Mouse (Mus musculus) limb, embryonic 13.5 days (tissue): ENCODE measurements around the gene Slc22a23. TPM values are rescaled to one million over a fixed set of nuclear protein-coding genes. Genes with fewer than 3 reads are reported as not detected.

ENCODE experiments used
- ATAC-seq: fragments of 200-750 bp; cut with Nextera tagmentation; 2 replicates; pipeline ENCODE4 v1.8.0; 2017; ENCODE audit warnings: low read depth, moderate number of reproducible peaks, moderate TSS enrichment; ENCODE audit not compliant: low FRiP score
- H3K27ac ChIP-seq: fragments of 300-500 bp; sonication (generic); 2 replicates; pipeline ENCODE4 v1.5.1; 2015; ENCODE audit warnings: inconsistent platforms, mild to moderate bottlenecking, moderate library complexity
- H3K27me3 ChIP-seq: fragments of 300-500 bp; sonication (generic); 2 replicates; pipeline ENCODE4 v1.6.1; 2015; ENCODE audit warnings: mild to moderate bottlenecking, inconsistent platforms
- H3K36me3 ChIP-seq: fragments of 300-500 bp; sonication (generic); 2 replicates; pipeline ENCODE4 v1.6.1; 2015; ENCODE audit warnings: inconsistent platforms, mild to moderate bottlenecking, moderate library complexity
- H3K4me1 ChIP-seq: fragments of 300-500 bp; sonication (generic); 2 replicates; pipeline ENCODE4 v1.6.1; 2015; ENCODE audit warnings: inconsistent platforms
- H3K4me2 ChIP-seq: fragments of 300-500 bp; sonication (generic); replicated peaks from 2 replicates; pipeline ENCODE4 v1.6.1; 2015; ENCODE audit warnings: inconsistent platforms, mild to moderate bottlenecking, moderate library complexity
- H3K4me3 ChIP-seq: fragments of 300-500 bp; sonication (generic); 2 replicates; pipeline ENCODE4 v1.5.1; 2015; ENCODE audit warnings: moderate library complexity, mild to moderate bottlenecking, inconsistent platforms
- H3K9ac ChIP-seq: fragments of 300-500 bp; sonication (generic); 2 replicates; pipeline ENCODE4 v1.6.1; 2015; ENCODE audit warnings: mild to moderate bottlenecking, inconsistent platforms
- H3K9me3 ChIP-seq: fragments of 300-500 bp; sonication (generic); 2 replicates; pipeline ENCODE4 v1.6.1; 2016; ENCODE audit warnings: inconsistent platforms
- WGBS: fragments of 180-500 bp; shearing (Covaris S2); methylation state at CpG from one replicate; pipeline ENCODE4 v1.1.7; 2015; 5-methylcytosine and 5-hydroxymethylcytosine counted together
- polyA plus RNA-seq: library from polyadenylated mRNA; unstranded; fragments of >200 nt; fragmentation: Nextera tagmentation; extraction: Ambion mirVana; gene quantifications from 2 replicates; pipeline ENCODE4 v1.2.1, GENCODE M21; 2015

The Slc22a23 gene
- polyA plus RNA-seq, 1 experiment from 2014 or later, result 4.5 TPM

DNA sequence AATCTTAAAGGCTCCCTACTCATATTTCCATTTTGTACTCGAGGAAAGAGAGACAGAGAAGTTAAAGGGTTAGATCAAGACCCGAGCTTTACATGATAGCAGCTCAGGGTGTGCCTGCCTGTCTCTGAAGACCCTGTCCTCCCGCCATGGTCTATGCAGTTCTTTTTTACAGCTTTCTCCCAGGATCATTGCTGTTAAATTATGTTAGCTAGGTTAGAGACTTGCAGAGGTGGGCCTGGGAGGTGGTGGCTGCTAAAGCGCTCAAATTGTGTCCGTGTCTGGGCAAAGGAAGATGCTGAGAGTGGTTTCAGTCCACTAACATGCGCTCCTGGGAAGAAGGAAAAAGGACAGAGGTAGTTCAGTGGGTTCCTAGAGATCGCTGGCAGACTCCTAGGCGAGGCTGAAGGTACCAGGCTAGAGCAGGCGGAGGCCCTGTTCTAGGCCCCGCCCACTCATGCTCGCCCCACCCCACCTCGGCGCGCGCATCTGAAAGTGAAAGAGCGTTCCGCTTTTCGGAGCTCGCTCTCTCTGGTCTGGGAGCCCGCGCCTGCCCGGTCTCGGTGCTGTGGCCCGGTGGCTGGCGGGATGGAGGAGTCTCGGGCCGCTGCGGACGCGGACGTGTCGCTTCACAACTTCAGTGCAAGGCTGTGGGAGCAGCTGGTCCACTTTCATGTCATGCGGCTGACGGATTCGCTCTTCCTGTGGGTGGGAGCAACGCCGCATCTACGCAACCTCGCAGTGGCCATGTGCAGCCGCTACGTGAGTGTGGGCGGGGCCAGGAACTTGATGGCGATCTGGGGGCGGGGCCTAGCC lies 182.3 kb downstream of the Slc22a23 start, which contains the start of gene Psmg4:
Gene Psmg4, plus strand, starts transcription at position 474 of the 813 bp plus-strand sequence.
- peak within 1 kb of the TSS; percentile 56 for H3K4me3 ChIP-seq
- peak; percentile 97 for ATAC-seq
- H3K9ac ChIP-seq, result peak within 1 kb of the TSS; percentile 66
- WGBS, result 2% methylated on average over 44 of the region's 44 CpGs
- H3K36me3 ChIP-seq, result peaks cover 11% of the 10 kb centered on the region
- no peaks in the 10 kb centered on the region for H3K27me3 ChIP-seq
- peaks cover 19% of the 10 kb centered on the region for H3K4me1 ChIP-seq
- peaks cover 6% of the 10 kb centered on the region; the same call in 1 of the 2 replicates for H3K9me3 ChIP-seq
- H3K4me2 ChIP-seq, result peak within 1 kb of the TSS; percentile 71
- H3K27ac ChIP-seq, result peak within 1 kb of the TSS; percentile 90

DNA sequence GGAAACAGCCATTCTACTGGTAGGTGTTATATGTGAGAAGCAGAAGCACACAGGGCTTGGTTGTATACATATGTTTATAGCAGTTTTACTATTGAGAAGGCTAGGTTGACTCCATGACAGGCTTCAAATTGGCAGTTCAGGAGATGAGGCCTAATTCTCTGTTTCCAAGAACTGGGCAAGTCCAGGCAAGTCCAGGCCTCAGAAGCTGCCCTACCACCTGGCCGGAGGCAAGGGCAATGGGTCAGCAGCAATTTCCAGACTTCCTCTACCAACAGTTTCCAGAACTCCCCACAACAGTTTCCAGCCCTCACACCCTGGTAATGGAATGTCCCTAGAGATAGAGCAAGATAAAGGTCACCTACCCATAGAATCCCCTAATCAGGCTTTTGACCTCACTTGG lies 185.1 kb downstream of the Slc22a23 start:
- Histone ChIP-seq H3K9ac (no peak overlapping the region), H3K4me2 (no peak overlapping the region), H3K27ac (no peak overlapping the region), H3K4me1 (peaks cover 26% of the 10 kb centered on the region), H3K9me3 (no peaks in the 10 kb centered on the region), H3K36me3 (no peaks in the 10 kb centered on the region), H3K4me3 (no peak overlapping the region), H3K27me3 (no peaks in the 10 kb centered on the region)
- ATAC-seq, result no peak
- 71% methylated on average over 1 of the region's 1 CpGs for WGBS

DNA sequence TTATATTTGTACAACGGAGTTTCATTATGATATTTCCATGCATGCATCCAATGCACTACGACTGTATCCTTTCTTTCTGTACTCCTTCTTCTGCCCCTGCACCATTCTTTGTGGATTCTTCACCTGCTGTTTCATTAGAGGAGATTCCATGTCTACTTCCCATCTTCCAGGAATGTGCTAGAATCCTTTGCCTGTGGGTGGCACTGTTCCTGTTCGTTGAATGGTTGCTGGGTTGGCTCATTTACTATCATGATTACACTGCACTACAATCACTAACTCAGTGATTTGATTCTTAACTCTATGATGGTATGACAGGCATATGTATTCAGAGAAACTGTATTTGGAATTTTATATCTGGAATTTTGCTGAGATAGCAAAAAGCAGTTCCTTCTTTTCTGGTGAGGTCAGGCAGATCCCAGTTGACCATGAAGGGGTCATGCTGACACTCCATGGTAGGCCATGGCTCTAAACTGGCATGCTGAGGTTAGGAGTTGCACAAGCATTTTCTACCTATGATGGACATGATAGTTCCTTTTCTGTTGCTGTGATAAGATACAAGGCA lies 187.3 kb downstream of the Slc22a23 start:
- no peak overlapping the region for H3K4me3 ChIP-seq
- no peak overlapping the region for H3K4me2 ChIP-seq
- H3K9me3 ChIP-seq, result no peaks in the 10 kb centered on the region
- 87% methylated on average over 3 of the region's 3 CpGs for WGBS
- no peaks in the 10 kb centered on the region for H3K27me3 ChIP-seq
- ATAC-seq, result no peak
- H3K27ac ChIP-seq, result no peak overlapping the region
- no peaks in the 10 kb centered on the region for H3K36me3 ChIP-seq
- H3K4me1 ChIP-seq, result peaks cover 32% of the 10 kb centered on the region
- no peak overlapping the region for H3K9ac ChIP-seq

DNA sequence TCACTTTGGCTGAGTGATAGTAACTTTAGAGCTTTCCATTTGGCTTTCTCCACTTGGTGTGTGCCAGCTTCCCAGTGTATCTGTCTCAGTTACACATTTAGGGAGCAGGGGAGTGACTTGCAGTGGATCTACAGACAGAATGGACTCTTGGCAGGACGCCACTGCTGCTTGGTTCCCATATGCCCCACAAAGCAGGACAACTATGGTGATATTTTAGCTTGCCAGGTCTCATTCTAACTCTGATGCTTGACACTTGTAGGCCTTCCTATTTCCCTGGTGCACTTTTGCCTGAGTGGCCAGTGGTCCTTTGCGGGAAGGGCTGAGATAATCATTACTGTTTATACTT lies 188.2 kb downstream of the Slc22a23 start:
- no peaks in the 10 kb centered on the region for H3K36me3 ChIP-seq
- 0 out of 2 replicates have a peak, but pooled peaks have one; percentile 3 for ATAC-seq
- WGBS, result 71% methylated on average over 2 of the region's 2 CpGs
- H3K9me3 ChIP-seq, result no peaks in the 10 kb centered on the region
- H3K4me1 ChIP-seq, result peaks cover 24% of the 10 kb centered on the region
- peak overlapping the region; percentile 61; the same call in 1 of the 2 replicates for H3K27ac ChIP-seq
- H3K4me3 ChIP-seq, result no peak overlapping the region
- H3K9ac ChIP-seq, result no peak overlapping the region
- H3K27me3 ChIP-seq, result no peaks in the 10 kb centered on the region
- H3K4me2 ChIP-seq, result no peak overlapping the region

DNA sequence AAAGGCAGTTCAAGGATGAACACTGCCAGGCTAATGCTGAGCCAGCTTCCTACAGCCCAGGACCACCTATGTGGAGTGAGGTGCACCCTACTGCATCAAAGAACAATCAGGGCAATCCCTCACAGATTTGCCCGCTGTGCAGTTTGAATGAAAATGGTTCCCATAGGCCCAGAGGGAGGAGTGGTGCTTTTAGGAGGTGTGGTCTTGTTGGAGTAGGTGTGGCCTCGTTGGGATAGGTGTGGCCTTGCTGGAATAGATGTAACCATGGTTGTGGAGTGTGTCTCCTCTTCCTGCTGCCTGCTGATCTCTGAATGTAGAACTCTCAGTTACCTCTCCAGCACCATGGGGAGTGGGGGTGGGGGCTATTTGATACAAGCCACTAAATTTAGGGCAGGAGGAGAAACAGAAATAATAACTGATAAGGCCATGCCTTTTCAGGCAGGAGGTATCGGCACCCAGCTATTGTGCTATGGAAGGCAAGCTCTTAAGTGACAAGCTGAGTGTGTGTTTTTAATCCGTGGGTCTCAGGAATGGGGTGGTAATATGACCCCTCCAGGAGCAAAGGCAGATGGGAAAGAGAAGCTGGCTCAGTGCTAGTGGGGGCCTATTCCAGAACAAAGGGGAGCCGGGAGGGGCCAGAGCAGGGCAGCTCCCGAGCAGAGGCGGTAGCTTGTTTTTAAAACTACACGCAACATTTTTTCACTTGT lies 188.7 kb downstream of the Slc22a23 start:
- peaks cover 23% of the 10 kb centered on the region for H3K4me1 ChIP-seq
- peak overlapping the region; percentile 61; the same call in 1 of the 2 replicates for H3K27ac ChIP-seq
- no peak overlapping the region for H3K4me2 ChIP-seq
- H3K36me3 ChIP-seq, result no peaks in the 10 kb centered on the region
- no peaks in the 10 kb centered on the region for H3K27me3 ChIP-seq
- no peak overlapping the region for H3K4me3 ChIP-seq
- ATAC-seq, result peak; percentile 65
- no peak overlapping the region for H3K9ac ChIP-seq
- WGBS, result 57% methylated on average over 8 of the region's 8 CpGs
- no peaks in the 10 kb centered on the region for H3K9me3 ChIP-seq

DNA sequence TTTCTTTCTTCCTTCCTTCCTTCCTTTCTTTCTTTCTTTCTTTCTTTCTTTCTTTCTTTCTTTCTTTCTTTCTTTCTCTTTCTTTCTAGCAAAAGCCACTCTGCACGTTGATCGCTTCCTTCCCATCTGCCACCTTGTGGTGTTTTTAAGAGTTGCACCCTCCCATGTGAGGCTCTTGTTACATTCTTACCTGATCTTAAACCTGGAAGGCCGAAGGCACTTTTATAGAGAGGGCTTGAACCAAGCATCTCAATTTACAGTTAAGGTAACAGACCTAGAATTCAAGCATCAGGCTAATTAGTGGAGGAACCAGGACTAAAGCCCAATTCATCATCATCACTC lies 190.1 kb downstream of the Slc22a23 start:
- no peaks in the 10 kb centered on the region for H3K27me3 ChIP-seq
- peak overlapping the region; percentile 38 for H3K4me2 ChIP-seq
- no peaks in the 10 kb centered on the region for H3K9me3 ChIP-seq
- H3K4me3 ChIP-seq, result 0 out of 2 replicates have a peak overlapping the region, but pooled peaks have one; percentile 13
- no peaks in the 10 kb centered on the region for H3K36me3 ChIP-seq
- peaks cover 32% of the 10 kb centered on the region for H3K4me1 ChIP-seq
- H3K27ac ChIP-seq, result no peak overlapping the region
- WGBS, result 22% methylated on average over 3 of the region's 3 CpGs
- H3K9ac ChIP-seq, result no peak overlapping the region
- ATAC-seq, result no peak

DNA sequence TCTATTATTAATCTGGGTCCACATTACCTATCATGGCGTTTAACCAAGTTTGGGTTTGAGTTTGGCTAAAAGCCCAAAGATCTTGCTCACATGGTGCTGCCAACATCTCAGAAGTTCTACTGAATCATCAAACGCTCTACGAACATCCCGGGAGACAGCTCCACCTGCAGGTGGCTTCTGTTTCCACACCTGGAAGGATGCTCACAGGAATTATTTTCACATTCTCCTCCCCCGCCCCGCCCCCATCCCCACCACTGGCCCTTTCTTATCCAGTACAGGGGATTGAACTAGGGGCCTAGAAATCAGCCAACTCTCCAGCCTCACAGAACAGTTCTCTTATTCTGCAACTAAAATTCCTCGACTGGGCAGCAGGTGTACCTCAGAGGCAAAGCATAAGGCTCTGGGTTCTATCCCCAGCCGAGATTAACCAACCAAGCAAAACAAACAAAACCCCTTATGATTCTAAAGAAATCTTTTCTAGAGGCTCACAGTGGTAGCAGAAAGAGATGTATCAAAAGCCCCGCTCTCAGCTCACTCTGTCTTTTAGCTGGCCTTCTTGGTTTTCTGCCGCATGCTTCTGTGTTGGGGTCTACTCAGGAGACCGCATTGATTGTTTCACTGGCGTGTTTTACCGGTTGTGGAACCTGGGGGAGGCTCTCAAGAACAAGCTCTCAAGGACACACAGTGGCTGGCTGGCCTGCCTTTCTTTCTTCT lies 190.6 kb downstream of the Slc22a23 start:
- 57% methylated on average over 13 of the region's 13 CpGs for WGBS
- peak overlapping the region; percentile 38 for H3K4me2 ChIP-seq
- H3K36me3 ChIP-seq, result no peaks in the 10 kb centered on the region
- H3K4me1 ChIP-seq, result peaks cover 38% of the 10 kb centered on the region
- H3K27ac ChIP-seq, result no peak overlapping the region
- H3K9me3 ChIP-seq, result no peaks in the 10 kb centered on the region
- ATAC-seq, result no peak
- no peaks in the 10 kb centered on the region for H3K27me3 ChIP-seq
- no peak overlapping the region for H3K9ac ChIP-seq
- 0 out of 2 replicates have a peak overlapping the region, but pooled peaks have one; percentile 13 for H3K4me3 ChIP-seq

DNA sequence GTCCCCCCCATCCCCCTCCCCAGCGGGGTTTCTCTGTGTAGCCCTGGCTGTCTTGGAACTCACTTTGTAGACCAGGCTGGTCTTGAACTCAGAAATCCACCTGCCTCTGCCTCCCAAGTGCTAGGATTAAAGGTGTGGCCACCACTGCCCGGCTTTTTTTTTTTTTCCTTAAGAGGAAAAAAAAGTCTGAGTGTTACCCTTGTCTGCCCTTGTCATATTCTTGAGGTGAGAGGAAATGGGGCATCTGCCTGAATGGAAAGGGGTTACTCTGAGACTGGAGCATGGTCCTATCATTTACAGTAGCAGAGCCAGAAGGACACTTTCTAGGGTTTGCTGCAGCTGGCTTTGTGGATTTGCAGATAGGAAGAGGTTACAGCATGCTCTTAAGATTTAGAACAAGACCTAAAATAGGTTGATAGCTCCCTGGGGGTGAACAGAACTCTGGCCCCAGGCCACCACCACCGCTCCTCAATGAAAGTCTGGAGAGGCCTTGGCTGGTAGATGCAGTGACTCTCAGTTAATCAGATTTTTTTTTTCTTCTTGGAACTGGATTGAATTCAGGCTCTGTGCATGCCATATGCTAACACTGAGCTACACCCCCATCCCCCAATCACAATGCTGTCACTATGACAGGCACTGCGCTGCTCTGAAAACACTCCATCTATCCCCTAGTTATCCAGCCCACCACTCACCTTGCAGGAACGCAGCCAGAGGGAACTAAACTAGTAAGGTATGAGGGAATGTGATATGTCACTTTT lies 191.5 kb downstream of the Slc22a23 start:
- 85% methylated on average over 4 of the region's 5 CpGs for WGBS
- H3K4me2 ChIP-seq, result no peak overlapping the region
- no peak for ATAC-seq
- no peaks in the 10 kb centered on the region for H3K9me3 ChIP-seq
- H3K9ac ChIP-seq, result no peak overlapping the region
- H3K27ac ChIP-seq, result peak overlapping the region; percentile 15; the same call in 1 of the 2 replicates
- no peaks in the 10 kb centered on the region for H3K27me3 ChIP-seq
- peaks cover 41% of the 10 kb centered on the region for H3K4me1 ChIP-seq
- H3K4me3 ChIP-seq, result no peak overlapping the region
- H3K36me3 ChIP-seq, result no peaks in the 10 kb centered on the region

DNA sequence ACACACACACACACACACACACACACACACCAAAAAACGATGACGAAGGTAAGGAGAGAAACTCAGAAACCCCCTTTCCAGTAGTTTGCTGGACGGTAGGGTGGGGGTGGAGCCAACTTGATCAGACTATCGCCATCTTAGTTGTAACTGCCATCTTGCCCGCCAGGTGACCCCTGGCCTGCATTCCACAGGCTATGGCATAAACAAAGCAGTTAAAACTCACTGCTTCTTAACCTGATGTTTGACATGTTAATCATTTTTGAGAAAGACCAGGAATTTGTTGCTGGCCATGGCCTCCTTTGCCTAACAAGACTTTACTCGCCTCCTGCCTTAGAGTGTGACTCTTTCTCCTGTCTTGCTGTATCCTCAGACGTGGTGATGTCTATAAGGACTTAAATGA lies 192.3 kb downstream of the Slc22a23 start:
- 60% methylated on average over 7 of the region's 7 CpGs for WGBS

DNA sequence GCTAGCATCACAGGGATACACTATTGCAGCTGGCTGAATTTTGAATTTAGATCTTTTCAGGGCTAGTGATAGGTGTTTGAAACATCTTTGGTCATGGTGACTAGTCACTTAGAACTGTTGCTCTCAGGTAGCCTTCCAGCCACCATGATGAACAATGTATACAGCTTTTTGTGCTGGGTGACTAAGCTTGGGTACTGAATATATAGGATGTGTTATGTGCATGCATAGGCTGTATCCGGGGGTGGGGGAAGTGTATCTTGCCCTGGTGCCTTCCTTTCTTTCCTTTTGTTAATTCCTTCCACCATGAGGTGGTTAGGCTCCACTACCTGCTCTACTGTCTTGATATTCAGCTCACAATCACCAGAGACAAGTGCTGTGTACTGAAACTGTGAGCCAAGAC lies 193.6 kb downstream of the Slc22a23 start:
- no peak for ATAC-seq
- no peak overlapping the region for H3K4me3 ChIP-seq

More for the DNA sequence above, 192.3 kb downstream of the Slc22a23 start:
- no peak for ATAC-seq
- Histone ChIP-seq H3K4me1 (peaks cover 41% of the 10 kb centered on the region), H3K9me3 (no peaks in the 10 kb centered on the region), H3K4me3 (no peak overlapping the region), H3K36me3 (no peaks in the 10 kb centered on the region), H3K4me2 (no peak overlapping the region), H3K27ac (no peak overlapping the region), H3K9ac (no peak overlapping the region), H3K27me3 (no peaks in the 10 kb centered on the region)

More for the DNA sequence above, 193.6 kb downstream of the Slc22a23 start:
- H3K36me3 ChIP-seq, result no peaks in the 10 kb centered on the region
- H3K4me1 ChIP-seq, result peaks cover 35% of the 10 kb centered on the region
- no peak overlapping the region for H3K4me2 ChIP-seq
- no peaks in the 10 kb centered on the region for H3K27me3 ChIP-seq
- no peaks in the 10 kb centered on the region for H3K9me3 ChIP-seq
- H3K27ac ChIP-seq, result no peak overlapping the region
- H3K9ac ChIP-seq, result no peak overlapping the region
- WGBS, result 95% methylated on average over 1 of the region's 1 CpGs
